Mouse (Mus musculus) myocyte (in vitro differentiated cells): Measurements from ENCODE around the gene Herc3. TPM values are rescaled to one million over a fixed set of nuclear protein-coding genes. Genes with fewer than 3 reads are reported as not detected.

ENCODE experiments used
- H3K27me3 ChIP-seq: one replicate; pipeline ENCODE4 v1.6.1; 2011; ENCODE audit not compliant: control insufficient read depth, insufficient read depth, insufficient read length
- H3K36me3 ChIP-seq: one replicate; pipeline ENCODE4 v1.6.1; 2011; ENCODE audit not compliant: control insufficient read depth, insufficient read depth
- H3K4me2 ChIP-seq: one replicate; pipeline ENCODE4 v1.6.1; 2011; ENCODE audit warnings: low read depth, control low read depth
- H3K4me3 ChIP-seq: one replicate; pipeline ENCODE4 v1.5.1; 2011; ENCODE audit warnings: mild to moderate bottlenecking, control low read depth, moderate library complexity
- H3K79me2 ChIP-seq: one replicate; pipeline ENCODE4 v1.6.1; 2011; ENCODE audit not compliant: control insufficient read depth, insufficient read depth
- H3ac ChIP-seq: one replicate; pipeline ENCODE4 v1.6.1; 2011; ENCODE audit not compliant: control insufficient read depth, insufficient read length
- CEBPB ChIP-seq: IDR thresholded peaks from 2 replicates; pipeline ENCODE4 v1.6.1; 2011; ENCODE audit warnings: mild to moderate bottlenecking, moderate library complexity; ENCODE audit not compliant: poor library complexity, insufficient read depth, severe bottlenecking
- E2F4 ChIP-seq: IDR thresholded peaks from one replicate; pipeline ENCODE4 v1.6.1; 2011; ENCODE audit warnings: mild to moderate bottlenecking, control low read depth, moderate library complexity; ENCODE audit not compliant: insufficient read depth
- MAX ChIP-seq: IDR thresholded peaks from one replicate; pipeline ENCODE4 v1.6.1; 2011; ENCODE audit warnings: low read depth, mild to moderate bottlenecking, control low read depth
- MYOD1 ChIP-seq, 3 experiments: IDR thresholded peaks; one replicate each; pipeline ENCODE4 v1.6.1; 2011; ENCODE audit warnings: control low read depth in 2 of 3, low read depth in 2 of 3, mild to moderate bottlenecking in 2 of 3, moderate library complexity in 1 of 3; ENCODE audit not compliant: insufficient read length in 2 of 3, control insufficient read depth in 1 of 3
- MYOG ChIP-seq, 3 experiments: IDR thresholded peaks; one replicate each; pipeline ENCODE4 v1.6.1; 2011; ENCODE audit warnings: control low read depth in 2 of 3, low read depth in 2 of 3, mild to moderate bottlenecking in 2 of 3; ENCODE audit not compliant: insufficient read length in 2 of 3, control insufficient read depth in 1 of 3, insufficient read depth in 1 of 3
- POLR2A ChIP-seq: IDR thresholded peaks from one replicate; pipeline ENCODE4 v1.6.1; 2011; ENCODE audit warnings: low read depth, mild to moderate bottlenecking, control low read depth, moderate library complexity; ENCODE audit not compliant: insufficient read length
- POLR2AphosphoS2 ChIP-seq: IDR thresholded peaks from one replicate; pipeline ENCODE4 v1.6.1; 2011; ENCODE audit warnings: low read depth, control low read depth; ENCODE audit not compliant: insufficient read length
- REST ChIP-seq: IDR thresholded peaks from one replicate; pipeline ENCODE4 v1.6.1; 2011; ENCODE audit warnings: mild to moderate bottlenecking, control low read depth, moderate library complexity; ENCODE audit not compliant: insufficient read depth, insufficient read length
- SRF ChIP-seq: IDR thresholded peaks from one replicate; pipeline ENCODE4 v1.6.1; 2011; ENCODE audit warnings: low read depth; ENCODE audit not compliant: control insufficient read depth, insufficient read length
- TCF12 ChIP-seq: IDR thresholded peaks from one replicate; pipeline ENCODE4 v1.6.1; 2011; ENCODE audit warnings: mild to moderate bottlenecking, control low read depth; ENCODE audit not compliant: poor library complexity, insufficient read depth, severe bottlenecking
- TCF3 ChIP-seq: IDR thresholded peaks from one replicate; pipeline ENCODE4 v1.6.1; 2011; ENCODE audit warnings: low read depth, control low read depth; ENCODE audit not compliant: insufficient read length
- USF1 ChIP-seq: IDR thresholded peaks from one replicate; pipeline ENCODE4 v1.6.1; 2011; ENCODE audit warnings: low read depth, mild to moderate bottlenecking, control low read depth, moderate library complexity
- polyA plus RNA-seq: library from polyadenylated mRNA; unstranded; fragments of >200 nt; fragmentation: generic; extraction: Trizol; gene quantifications from one replicate; pipeline ENCODE4 v1.2.1, GENCODE M21; 2012; ENCODE audit warnings: missing spikeins

The Herc3 gene
- polyA plus RNA-seq, 1 experiment, result 4.5 TPM

GRCm38 (mm10) chr6:58826089-58826488 lies 5.2 kb upstream of the Herc3 start:
- Histone ChIP-seq H3K36me3 (no peaks in the 10 kb centered on the region), H3ac (no peak overlapping the region), H3K4me2 (no peak overlapping the region), H3K4me3 (no peak overlapping the region), H3K27me3 (no peaks in the 10 kb centered on the region), H3K79me2 (no peaks in the 10 kb centered on the region)
- TF ChIP-seq SRF (no peak), MYOD1 (IDR thresholded peaks at IDR 0.05; ENCODE audit: control insufficient read depth in 1 of 3, insufficient read length in 2 of 3, low read depth in 2 of 3) (no peak), MYOG (IDR thresholded peaks at IDR 0.05; ENCODE audit: control insufficient read depth in 1 of 3, insufficient read depth in 1 of 3, insufficient read length in 2 of 3, low read depth in 2 of 3) (no peak), CEBPB (no peak), REST (no peak), MAX (no peak), TCF12 (no peak)

GRCm38 (mm10) chr6:58828582-58828981 lies 2.7 kb upstream of the Herc3 start:
- Histone ChIP-seq H3K4me2 (no peak overlapping the region), H3ac (no peak overlapping the region), H3K79me2 (no peaks in the 10 kb centered on the region), H3K36me3 (no peaks in the 10 kb centered on the region), H3K27me3 (no peaks in the 10 kb centered on the region), H3K4me3 (no peak overlapping the region)
- no peak for TF ChIP-seq MAX
- no peak for TF ChIP-seq POLR2A
- no peak for TF ChIP-seq USF1
- no peak for TF ChIP-seq MYOD1 (IDR thresholded peaks at IDR 0.05; ENCODE audit: control insufficient read depth in 1 of 3, insufficient read length in 2 of 3, low read depth in 2 of 3)
- no peak for TF ChIP-seq REST
- TF ChIP-seq TCF3, result no peak
- TF ChIP-seq TCF12, result no peak
- no peak for TF ChIP-seq E2F4
- no peak for TF ChIP-seq SRF
- TF ChIP-seq POLR2AphosphoS2, result no peak
- TF ChIP-seq MYOG (IDR thresholded peaks at IDR 0.05; ENCODE audit: control insufficient read depth in 1 of 3, insufficient read depth in 1 of 3, insufficient read length in 2 of 3, low read depth in 2 of 3), result no peak
- TF ChIP-seq CEBPB, result no peak

GRCm38 (mm10) chr6:58830840-58831231 lies 429 bp upstream of the Herc3 start:
- H3K36me3 ChIP-seq, result no peaks in the 10 kb centered on the region
- peak overlapping the region; percentile 89 for H3K4me2 ChIP-seq
- no peaks in the 10 kb centered on the region for H3K27me3 ChIP-seq
- TF ChIP-seq TCF12 (no peak), E2F4 (no peak), POLR2A (no peak), MYOG (IDR thresholded peaks at IDR 0.05; ENCODE audit: control insufficient read depth in 1 of 3, insufficient read depth in 1 of 3, insufficient read length in 2 of 3, low read depth in 2 of 3) (no peak), USF1 (no peak)
- H3ac ChIP-seq, result peak overlapping the region; percentile 21
- peak overlapping the region; percentile 30 for H3K4me3 ChIP-seq
- no peaks in the 10 kb centered on the region for H3K79me2 ChIP-seq

GRCm38 (mm10) chr6:58832591-58833018 lies 1.3 kb downstream of the Herc3 start:
- H3K36me3 ChIP-seq, result no peaks in the 10 kb centered on the region
- no peaks in the 10 kb centered on the region for H3K79me2 ChIP-seq
- no peak for TF ChIP-seq CEBPB
- TF ChIP-seq MAX, result no peak
- H3K27me3 ChIP-seq, result no peaks in the 10 kb centered on the region
- peak overlapping the region; percentile 30 for H3K4me3 ChIP-seq
- peak overlapping the region; percentile 89 for H3K4me2 ChIP-seq
- H3ac ChIP-seq, result no peak overlapping the region

GRCm38 (mm10) chr6:58834470-58834869 lies 3.2 kb downstream of the Herc3 start:
- no peak overlapping the region for H3K4me3 ChIP-seq
- TF ChIP-seq CEBPB (no peak), USF1 (no peak), MAX (no peak), POLR2AphosphoS2 (no peak), TCF12 (no peak), SRF (no peak), POLR2A (no peak), E2F4 (no peak), MYOG (IDR thresholded peaks at IDR 0.05; ENCODE audit: control insufficient read depth in 1 of 3, insufficient read depth in 1 of 3, insufficient read length in 2 of 3, low read depth in 2 of 3) (no peak), REST (no peak), TCF3 (no peak), MYOD1 (IDR thresholded peaks at IDR 0.05; ENCODE audit: control insufficient read depth in 1 of 3, insufficient read length in 2 of 3, low read depth in 2 of 3) (no peak)
- no peaks in the 10 kb centered on the region for H3K79me2 ChIP-seq
- no peak overlapping the region for H3ac ChIP-seq
- no peak overlapping the region for H3K4me2 ChIP-seq
- no peaks in the 10 kb centered on the region for H3K36me3 ChIP-seq
- no peaks in the 10 kb centered on the region for H3K27me3 ChIP-seq
